Mouse (Mus musculus): ENCODE results near the gene Rassf4. TPM values are rescaled to one million over a fixed set of nuclear protein-coding genes. Genes with fewer than 3 reads are reported as not detected.
A peak's percentile ranks its signal among the peaks of the same experiment; 100 is the strongest.

Rassf4 gene
- total RNA-seq, 2 experiments from 2014 or later = 4.3 to 6.1 TPM

GRCm38 (mm10) chr6:116671768-116672167, 2.0 kb downstream of the Rassf4 start:
- no peak for DNase-seq

- DNase-seq = no peak
Measured at GRCm38 (mm10) chr6:116671031-116671430, 2.7 kb downstream of the Rassf4 start.

GRCm38 (mm10) chr6:116670144-116670543, 3.6 kb downstream of the Rassf4 start:
- DNase-seq = no peak

- peak in 1 of 2 experiments; percentile 38 for DNase-seq
Measured at GRCm38 (mm10) chr6:116668682-116669470, 4.9 kb downstream of the Rassf4 start.

GRCm38 (mm10) chr6:116667382-116667781, 6.4 kb downstream of the Rassf4 start:
- no peak for DNase-seq

GRCm38 (mm10) chr6:116666892-116667291, 6.9 kb downstream of the Rassf4 start:
- no peak for DNase-seq

- DNase-seq = no peak
Measured at GRCm38 (mm10) chr6:116666085-116666750, 7.5 kb downstream of the Rassf4 start.

- no peak for DNase-seq
Measured at GRCm38 (mm10) chr6:116664830-116665229, 8.9 kb downstream of the Rassf4 start.

- peak in 1 of 2 experiments; percentile 68 for DNase-seq
Measured at GRCm38 (mm10) chr6:116664031-116664430, 9.7 kb downstream of the Rassf4 start.

GRCm38 (mm10) chr6:116663364-116663763, 10.4 kb downstream of the Rassf4 start:
- DNase-seq = no peak

GRCm38 (mm10) chr6:116653684-116654454, 19.9 kb downstream of the Rassf4 start:
- peak; percentile 69 to 83 for DNase-seq

GRCm38 (mm10) chr6:116653191-116653590, 20.6 kb downstream of the Rassf4 start:
- DNase-seq = no peak

GRCm38 (mm10) chr6:116651437-116652118, 22.2 kb downstream of the Rassf4 start:
- DNase-seq = peak; percentile 76 to 77

- DNase-seq = peak; percentile 86 to 91
Measured at GRCm38 (mm10) chr6:116650406-116650805, 23.3 kb downstream of the Rassf4 start, which contains the start of gene Depp1. Gene Depp1, plus strand, starts transcription at chr6:116650609.

GRCm38 (mm10) chr6:116649811-116650210, 23.9 kb downstream of the Rassf4 start:
- no peak for DNase-seq

- peak; percentile 72 to 92 for DNase-seq
Measured at GRCm38 (mm10) chr6:116647763-116648162, 26.0 kb downstream of the Rassf4 start.

- peak; percentile 52 to 88 for DNase-seq
Measured at GRCm38 (mm10) chr6:116644335-116644734, 29.4 kb downstream of the Rassf4 start.

GRCm38 (mm10) chr6:116643881-116644280, 29.9 kb downstream of the Rassf4 start:
- DNase-seq = peak in 1 of 2 experiments; percentile 49

GRCm38 (mm10) chr6:116642942-116643341, 30.8 kb downstream of the Rassf4 start:
- no peak for DNase-seq

GRCm38 (mm10) chr6:116639663-116640062, 34.1 kb downstream of the Rassf4 start:
- peak; percentile 49 to 55 for DNase-seq

- no peak for DNase-seq
Measured at GRCm38 (mm10) chr6:116638871-116639270, 34.9 kb downstream of the Rassf4 start.

GRCm38 (mm10) chr6:116637496-116637895, 36.3 kb downstream of the Rassf4 start:
- peak; percentile 66 to 78 for DNase-seq
